Mouse (Mus musculus): ENCODE results near the gene Olfr1152.

The Olfr1152 gene

DNA sequence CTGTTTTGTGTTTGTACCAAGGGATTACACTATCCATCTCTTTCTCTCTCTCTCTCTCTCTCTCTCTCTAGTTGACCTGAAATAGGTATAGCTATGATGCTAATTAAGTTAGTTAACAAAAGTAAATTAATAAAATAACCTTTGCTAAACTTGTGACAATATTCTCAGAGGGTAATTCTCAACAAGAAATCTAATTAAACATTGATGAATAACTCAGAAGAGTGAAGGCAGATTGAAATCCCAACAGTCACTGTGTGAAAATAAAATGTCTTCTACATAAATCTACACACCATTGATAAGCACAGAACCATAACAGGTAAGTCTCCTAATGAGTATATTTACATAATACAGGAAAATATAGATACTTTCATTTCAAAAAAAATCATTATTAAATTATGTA is at the start of gene Olfr1152:
Olfr1152 (plus strand) TSS at position 301 of the 400 bp plus-strand sequence.
- CTCF ChIA-PET: interaction anchor here (0.6 kb wide), 1 partner anchor 955 kb away, joined by 3 read pairs; no protein-coding TSS in a partner anchor

DNA sequence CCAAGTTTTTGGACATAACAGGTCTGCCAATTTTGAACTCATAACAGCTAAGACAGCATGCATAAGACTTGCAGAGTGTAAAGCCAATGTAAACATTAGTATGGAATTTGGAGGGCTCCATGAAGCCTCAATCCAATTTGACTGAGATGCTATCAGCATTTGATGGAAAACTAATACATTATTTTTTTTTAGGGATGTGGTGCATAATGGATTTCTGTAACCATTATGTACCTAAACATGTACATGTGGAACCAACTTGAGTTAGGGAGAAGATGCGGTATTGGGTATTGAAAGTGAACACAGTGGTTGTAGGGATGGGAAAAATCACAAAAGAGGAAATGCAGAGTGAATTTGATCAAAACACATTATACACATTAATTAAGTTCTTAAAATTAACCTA is 36.1 kb upstream of the Olfr1152 start, which contains the start of gene Olfr1148:
Olfr1148 (plus strand) TSS at position 301 of the 400 bp plus-strand sequence.
- CTCF ChIA-PET: no interaction called here

DNA sequence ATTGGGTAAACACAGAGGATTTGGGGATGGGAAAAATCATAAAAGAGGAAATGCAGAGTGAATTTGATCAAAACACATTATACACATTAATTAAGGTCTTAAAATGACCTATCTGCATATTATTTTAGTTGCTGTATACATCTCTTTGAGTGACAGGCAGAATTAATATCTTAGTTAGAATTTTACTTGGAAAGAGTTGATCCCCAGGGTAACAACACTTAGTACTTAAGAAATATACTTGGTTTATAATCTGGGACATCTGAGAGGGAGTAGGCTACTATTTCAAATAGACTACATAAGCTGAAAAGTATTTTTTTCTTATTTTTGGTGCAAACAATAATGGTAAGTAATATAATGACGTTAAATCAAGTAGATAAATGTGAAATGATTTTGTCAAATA is 22.6 kb upstream of the Olfr1152 start, which contains the start of gene Olfr1150-ps1:
Olfr1150-ps1 (plus strand) TSS at position 301 of the 400 bp plus-strand sequence.
- CTCF ChIA-PET: no interaction called here

DNA sequence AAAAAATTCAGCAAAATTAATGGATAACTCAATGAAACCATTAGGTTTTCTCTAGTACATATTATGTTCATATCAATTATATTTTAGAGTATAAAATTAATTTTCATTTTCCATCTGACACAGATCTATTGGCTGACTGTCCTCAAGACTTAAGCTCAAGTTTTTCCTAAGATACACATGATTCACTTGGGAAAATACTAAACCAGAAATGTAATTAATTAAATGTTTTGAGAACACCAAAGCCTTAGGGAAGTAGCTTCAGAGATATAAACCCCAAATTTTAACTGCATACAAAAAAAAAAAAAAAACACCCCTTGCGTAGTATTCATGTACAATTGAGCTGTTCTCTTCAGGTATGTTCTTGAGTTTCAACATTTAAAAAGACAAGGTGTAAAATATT is 10.7 kb upstream of the Olfr1152 start, which contains the start of gene Olfr1151:
Olfr1151 (plus strand) TSS at position 301 of the 400 bp plus-strand sequence.
- CTCF ChIA-PET: no interaction called here

DNA sequence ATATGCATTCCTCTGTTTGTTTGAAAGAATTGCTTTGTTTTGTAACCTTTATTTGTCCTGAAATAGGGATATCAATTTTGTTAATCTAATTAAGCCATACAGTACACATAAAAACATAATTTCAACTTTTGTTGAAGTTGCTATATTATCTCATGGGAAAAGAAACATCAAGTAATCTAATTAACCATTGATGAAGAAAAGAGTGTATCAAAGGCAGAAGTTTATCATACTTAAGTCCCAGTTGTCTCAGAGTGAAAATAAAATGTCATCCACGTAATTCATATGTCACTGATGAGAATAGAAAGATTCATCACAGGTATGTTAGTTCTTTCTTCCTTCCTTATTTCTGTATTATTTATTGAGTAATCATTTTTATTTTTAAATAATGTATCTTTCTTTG is 28.4 kb downstream of the Olfr1152 start, which contains the start of gene Olfr1153:
Olfr1153 (plus strand) TSS at position 301 of the 400 bp plus-strand sequence.
- CTCF ChIA-PET: no interaction called here

DNA sequence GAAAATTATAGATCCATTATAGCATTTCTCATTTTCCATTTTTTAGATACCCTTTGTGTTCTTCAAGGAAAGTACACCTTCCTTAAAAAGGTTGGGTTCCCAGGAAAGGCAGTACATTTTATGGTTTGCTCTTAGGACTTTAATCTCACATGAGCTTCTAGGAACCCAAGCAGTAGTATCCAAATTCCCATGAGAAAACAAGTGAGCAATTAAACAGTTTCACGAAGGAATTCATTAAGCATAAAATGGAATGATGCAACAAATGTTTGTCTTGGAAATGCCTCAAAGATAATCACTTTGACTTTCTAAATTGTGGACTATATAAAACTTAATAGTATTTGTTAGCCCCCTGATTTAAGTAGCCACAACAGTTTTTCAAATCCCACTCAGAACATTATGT is 38.8 kb downstream of the Olfr1152 start, which contains the start of gene Olfr1154:
Olfr1154 (minus strand) TSS at position 101 of the 400 bp plus-strand sequence.
- CTCF ChIA-PET: no interaction called here

All from spleen, embryonic (tissue).